24 mouse cellular contexts compared by ENCODE assay signal in genomic region chr9:69575386-69575785, GRCm38 (mm10).
"Had no signal": no experiment of that assay in that cellular context is flagged by ENCODE, and none has a peak within 500 bp of the region (broad histone marks: within the 10 kb centered on the region; RNA-seq: fewer than 3 reads in every experiment).

No protein-coding gene starts in this region.

- ATAC-seq: intestine, postnatal 0 days; liver, postnatal 0 days; lung, postnatal 0 days had no signal

- DNase-seq: kidney, adult 2 months; kidney, postnatal 25 days; layer of hippocampus, adult 9-11 months; layer of hippocampus, postnatal 36 days; left cerebral cortex, postnatal 4 days; liver, postnatal 0 days; lung, embryonic 14.5 days; right cerebral cortex, postnatal 14 days; right cerebral cortex, postnatal 4 days; thymus, adult 2 months; thymus, postnatal 14 days; thymus, postnatal 4 days had no signal

- H3K4me2 ChIP-seq: limb, embryonic 12.5 days; limb, embryonic 15.5 days; liver, embryonic 11.5 days; lung, embryonic 14.5 days had no signal

- H3K4me3 ChIP-seq: layer of hippocampus, adult 2 months; left cerebral cortex, adult 2 months; limb, embryonic 12.5 days; limb, embryonic 15.5 days; midbrain, embryonic 10.5 days had no signal

- H3K9ac ChIP-seq: limb, embryonic 12.5 days; limb, embryonic 15.5 days; liver, embryonic 14.5 days; liver, postnatal 0 days; lung, embryonic 14.5 days had no signal

- H3K27ac ChIP-seq: kidney, postnatal 0 days; layer of hippocampus, adult 2 months; left cerebral cortex, adult 2 months; limb, embryonic 12.5 days; limb, embryonic 15.5 days; liver, embryonic 14.5 days; macrophage; midbrain, embryonic 10.5 days; stomach, postnatal 0 days had no signal

- H3K4me1 ChIP-seq: limb, embryonic 12.5 days; limb, embryonic 15.5 days; midbrain, embryonic 10.5 days had no signal

- H3K9me3 ChIP-seq: limb, embryonic 12.5 days; limb, embryonic 15.5 days; midbrain, embryonic 10.5 days had no signal

- H3K36me3 ChIP-seq: limb, embryonic 12.5 days; limb, embryonic 15.5 days; midbrain, embryonic 10.5 days had no signal
